Mouse (Mus musculus) left cerebral cortex, adult 8-10 months (tissue): ENCODE measurements at regions not wholly inside any gene's neighbourhood (a gene's known extent, or its start where the extent isn't known, plus 50 kb on each side); places are given as distances from the start of the nearest gene placed in this dataset.
A peak's percentile ranks its signal among the peaks of the same experiment; 100 is the strongest.

Experiments used
- DNase-seq, 2 experiments: peaks; one replicate each; pipeline ENCODE4 v3.0.0; 2022; ENCODE audit warnings: low spot score in 2 of 2

DNA sequence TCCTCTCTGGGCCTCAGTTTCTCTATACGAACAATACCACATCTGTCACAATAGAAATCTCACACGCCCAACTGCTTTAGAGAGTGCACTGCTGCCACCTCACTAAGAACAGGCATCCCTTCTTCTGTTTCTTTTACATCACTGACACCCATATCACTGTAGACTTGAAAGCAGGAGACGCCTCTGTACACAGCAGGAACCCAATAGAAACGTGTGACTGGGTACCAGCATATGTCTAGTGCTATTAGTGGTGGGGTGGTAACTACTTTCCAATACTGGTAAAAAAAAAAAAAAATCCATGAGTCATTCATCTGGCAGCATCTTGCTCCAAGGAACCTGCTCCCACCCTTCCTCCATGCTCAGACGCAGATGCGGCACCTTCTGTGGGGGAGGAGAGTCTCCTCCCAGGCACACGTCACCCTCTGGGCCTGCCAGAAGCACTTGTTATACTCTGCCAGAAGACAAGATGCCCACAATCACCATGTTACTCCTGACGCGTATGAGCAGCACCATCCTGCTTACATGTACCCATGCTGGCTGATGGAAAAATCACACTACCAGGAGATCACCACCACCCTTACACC, 151.3 kb upstream of the Plxna4 start:
- DNase-seq = peak in 1 of 2 experiments; percentile 84

DNA sequence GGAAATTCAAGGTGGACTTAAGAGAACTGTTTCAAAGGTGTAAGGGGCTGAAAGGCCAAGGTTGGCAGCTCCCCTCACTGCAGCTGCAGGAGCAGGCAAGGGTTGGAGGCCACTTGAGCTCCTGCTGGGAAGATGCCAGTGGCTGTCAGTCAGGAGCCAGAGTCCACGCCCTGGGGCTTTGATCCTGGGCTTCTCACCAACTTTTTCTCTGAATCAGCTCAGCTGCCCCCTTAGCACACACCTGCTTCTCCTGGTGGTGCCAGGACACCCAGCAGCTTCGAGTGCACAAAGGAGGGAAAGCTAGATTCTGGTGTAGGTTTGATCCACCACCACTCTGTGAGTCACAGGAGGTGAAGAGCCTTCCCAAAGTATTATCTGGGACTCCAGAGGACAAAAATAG, 140.7 kb upstream of the Plxna4 start:
- no peak for DNase-seq

DNA sequence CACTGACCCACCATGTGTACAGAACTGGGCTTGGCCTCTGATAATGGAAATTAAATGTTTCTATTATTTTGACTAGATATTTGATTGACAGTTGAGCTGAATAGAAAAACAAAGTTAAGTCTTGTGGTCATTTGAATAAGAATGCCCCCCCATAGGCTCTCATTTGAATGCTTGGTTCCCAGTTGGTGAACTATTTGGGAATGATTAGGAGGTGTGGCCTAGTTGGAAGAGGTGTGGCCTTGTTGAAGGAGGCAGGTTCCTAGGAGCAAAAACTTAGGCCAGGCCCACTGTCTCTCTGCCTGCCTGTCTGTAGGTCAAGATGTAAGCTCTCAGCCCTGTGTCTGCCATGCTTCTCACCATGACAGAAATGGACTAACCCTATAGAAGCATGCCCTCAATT, 138.6 kb upstream of the Plxna4 start:
- no peak for DNase-seq

DNA sequence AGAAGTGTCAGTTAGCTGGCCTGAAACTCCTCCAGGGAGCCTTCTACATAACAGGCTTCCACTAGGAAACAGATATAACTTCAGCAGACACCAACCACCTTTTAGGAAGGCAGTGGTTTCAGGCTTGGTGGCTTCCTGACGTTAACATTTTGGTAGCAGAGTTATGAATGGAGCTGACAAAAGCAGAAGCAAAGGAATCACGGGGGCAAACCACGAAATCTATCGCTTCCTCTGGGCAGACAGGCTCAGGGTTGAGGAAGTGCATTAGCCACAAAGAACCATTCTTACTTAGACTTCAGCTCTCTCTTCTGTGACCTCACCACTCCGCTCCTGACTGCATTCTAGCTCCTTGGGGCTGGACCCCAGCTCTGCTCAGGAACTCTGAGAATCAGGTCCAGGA, 129.9 kb upstream of the Plxna4 start:
- no peak for DNase-seq

DNA sequence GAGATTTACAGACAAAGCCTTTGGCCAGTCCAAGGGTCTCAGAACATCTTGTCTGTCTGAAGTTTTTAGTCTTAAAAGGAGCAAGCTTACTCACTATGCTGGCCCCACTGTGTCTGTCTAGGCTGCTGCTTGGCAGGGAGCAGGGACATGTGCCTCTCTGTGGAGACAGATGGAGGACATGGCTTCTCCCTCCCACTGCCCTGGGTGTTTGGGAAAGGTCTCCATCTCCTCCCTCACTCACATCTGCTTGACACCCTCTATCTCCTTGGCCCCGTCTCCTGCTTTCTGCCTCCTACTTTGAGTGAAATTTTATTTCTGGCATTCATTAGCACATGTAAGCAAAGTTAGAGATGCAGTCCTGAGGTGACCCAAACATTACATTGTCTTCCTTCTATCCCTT, 127.1 kb upstream of the Plxna4 start:
- peak in 1 of 2 experiments; percentile 69 for DNase-seq

DNA sequence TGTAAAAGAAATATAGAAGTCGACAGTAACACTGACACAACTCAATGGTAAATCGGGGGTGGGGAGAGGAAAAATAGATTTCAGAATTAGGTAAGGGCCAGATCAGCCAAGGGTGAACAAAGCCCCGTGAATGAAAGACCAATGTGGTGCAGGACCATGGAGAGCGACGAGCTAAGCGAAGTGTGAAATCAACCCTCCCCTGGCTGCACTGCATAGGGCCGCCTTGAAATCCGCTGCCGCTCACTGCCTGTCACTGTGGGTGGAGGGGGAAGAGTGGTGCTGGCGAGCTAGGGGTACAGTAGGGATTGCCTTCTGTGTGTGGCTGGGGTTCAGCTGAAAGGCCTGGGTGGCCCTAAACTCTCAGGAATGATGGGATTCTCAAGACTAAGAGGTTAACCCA, 122.2 kb upstream of the Plxna4 start:
- DNase-seq = no peak

DNA sequence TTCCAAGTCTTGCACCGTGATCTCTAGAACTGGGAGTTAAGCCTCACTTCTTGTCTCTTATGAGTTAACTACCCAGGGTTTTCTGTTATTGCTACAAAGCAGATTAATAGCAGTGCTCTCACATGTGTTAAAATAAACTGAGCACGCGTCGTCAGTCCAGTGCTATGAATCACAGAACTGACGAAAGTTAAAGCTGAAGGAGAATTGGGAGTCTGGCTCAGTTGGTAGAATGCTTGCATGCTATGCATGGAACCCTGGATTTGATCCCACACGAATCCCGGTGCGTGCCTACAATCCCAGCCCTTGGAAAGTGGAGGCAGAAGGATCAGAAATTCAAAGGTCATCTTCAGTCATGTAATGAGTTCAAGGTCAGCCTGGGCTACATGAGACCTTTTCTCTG, 121.6 kb upstream of the Plxna4 start:
- no peak for DNase-seq

DNA sequence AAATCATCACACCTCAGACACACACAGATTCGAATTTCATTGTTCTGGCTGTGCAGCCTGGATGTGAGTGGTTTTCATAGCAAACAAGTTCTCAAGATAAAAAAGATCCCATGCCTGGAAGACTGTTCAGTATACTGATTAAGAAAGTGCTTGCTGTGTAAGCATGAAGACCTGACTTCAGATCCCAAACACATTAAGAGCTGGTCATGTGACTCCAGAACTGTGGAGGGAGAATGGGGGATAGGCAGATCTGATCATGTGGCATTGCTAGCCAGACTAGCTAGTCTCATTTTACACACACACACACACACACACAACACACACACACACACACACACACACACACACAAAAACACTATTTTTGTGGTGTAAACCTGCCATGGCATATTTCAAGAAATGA, 119.4 kb upstream of the Plxna4 start:
- DNase-seq = no peak

DNA sequence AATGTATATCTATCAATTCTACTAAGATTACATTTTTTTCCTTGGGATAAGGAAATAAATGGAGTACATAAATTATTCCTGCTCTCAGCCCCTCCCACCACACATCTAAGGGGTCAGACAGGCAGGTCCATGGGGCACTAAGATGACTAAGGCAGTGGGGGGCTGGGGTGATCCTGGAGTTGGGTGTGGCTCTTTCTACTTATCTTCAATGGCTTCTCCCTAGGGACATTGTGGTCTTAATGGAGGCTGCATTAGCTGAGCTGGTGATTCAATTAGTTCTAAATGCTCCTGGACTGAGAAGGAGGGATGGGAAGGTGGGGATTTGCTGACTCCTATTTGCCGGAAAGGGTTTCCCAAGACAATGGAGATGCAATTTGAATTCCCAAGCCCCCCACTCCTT, 118.4 kb upstream of the Plxna4 start:
- DNase-seq = no peak

DNA sequence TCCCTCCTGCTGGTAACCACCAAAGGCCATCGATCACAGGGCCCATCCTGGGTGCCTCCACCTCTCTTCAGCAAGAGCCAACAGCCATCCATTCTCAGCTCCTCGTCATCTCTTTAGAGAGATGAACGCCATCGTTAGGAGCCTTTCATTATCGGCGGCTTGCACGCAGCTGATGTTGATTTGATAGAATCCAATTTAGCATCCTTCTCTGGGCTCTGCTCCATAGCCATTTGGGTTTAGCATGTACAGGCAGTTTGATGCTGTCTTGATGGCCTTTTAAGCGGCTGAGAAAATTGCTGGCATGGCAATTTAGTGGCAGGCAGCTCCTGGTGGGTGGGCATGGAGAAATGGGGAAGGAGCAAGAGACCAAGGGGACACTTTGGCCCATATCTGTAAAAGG, 115.5 kb upstream of the Plxna4 start:
- DNase-seq = no peak

DNA sequence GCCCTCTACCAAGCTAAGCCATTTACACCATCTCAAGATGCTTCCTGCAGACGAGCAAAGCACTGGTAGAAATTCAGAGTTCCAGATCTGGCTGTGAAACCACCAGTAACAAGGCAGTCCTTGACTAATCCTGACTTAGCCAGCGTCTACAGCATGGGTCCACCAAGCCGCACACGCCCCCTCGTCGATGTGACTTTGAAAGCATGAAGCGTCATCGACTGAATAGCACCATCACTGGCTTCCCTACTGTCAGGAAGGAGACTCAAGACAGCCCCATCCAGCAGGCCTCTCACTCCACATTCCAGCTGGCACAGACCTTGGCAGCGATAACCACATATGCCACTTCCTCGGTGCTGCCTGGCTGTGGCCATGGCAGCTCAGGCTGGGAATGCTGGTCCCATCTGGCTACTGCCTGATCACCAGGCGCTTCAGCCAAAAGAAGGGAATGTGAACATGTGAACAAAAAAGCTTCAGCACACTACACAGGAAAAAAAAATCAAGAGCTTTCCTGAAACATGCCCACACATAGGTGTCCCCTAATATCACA, 114.3 kb upstream of the Plxna4 start:
- peak in 1 of 2 experiments; percentile 35 for DNase-seq

DNA sequence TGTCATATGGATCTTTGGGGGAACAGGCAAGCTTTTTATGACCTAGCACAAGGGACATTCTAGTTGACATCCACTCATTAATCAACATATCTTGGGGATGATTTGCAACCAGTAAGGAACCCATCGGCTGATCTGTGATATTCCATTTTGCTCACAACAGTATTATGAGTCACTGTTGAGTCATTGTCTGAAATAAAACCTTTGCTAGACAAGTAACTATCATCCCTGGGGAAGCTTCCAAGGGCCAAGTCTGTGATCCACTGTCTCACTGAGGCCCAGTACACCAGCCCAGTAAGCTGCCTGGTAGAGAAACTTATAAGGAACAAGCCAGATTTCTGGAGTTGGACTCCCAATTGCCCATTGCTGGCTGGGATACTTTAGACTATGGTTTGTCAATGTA, 111.8 kb upstream of the Plxna4 start:
- DNase-seq = no peak

DNA sequence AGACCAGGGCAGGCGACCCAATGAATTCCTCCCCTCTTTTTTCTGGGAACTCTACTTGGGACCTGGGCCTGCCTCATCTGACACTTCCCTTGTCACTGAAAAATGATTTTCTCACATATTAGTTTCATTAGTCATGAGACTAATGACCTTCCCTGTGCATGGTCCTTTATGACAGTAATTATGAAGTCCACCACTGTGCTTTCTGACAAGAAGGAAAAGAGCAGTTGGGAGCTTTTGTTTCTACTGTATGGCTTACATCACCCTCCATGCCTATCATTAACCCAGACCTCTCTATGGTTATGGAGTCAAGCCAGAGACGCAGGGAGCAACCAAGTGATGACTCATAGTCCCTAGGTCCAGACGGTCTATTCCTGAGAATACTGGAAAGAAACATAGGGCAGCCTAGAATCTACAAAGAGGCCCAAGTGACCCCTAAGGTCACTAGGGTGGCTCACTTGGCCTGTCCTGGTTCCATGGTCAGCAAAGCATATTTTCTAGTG, 109.8 kb upstream of the Plxna4 start:
- DNase-seq = no peak

DNA sequence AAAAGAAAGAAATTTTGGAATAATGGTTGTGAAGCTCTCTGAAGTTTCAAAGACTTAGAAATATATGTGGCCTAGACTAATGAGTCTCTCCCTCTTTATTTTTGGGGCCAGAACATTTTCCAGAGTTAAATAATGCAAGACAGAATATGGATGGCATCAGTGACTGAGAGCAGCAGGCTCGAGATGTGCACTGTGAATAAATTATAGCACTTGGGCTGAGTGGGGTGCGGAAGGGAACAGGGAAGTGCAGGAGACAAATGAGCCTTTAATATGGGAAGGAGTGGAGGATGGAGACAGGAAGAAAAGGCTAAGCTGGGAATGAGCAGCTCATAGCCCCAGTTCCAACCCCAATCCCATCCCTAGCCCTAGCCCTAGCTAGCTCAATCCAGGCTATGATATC, 108.0 kb upstream of the Plxna4 start:
- DNase-seq = no peak

DNA sequence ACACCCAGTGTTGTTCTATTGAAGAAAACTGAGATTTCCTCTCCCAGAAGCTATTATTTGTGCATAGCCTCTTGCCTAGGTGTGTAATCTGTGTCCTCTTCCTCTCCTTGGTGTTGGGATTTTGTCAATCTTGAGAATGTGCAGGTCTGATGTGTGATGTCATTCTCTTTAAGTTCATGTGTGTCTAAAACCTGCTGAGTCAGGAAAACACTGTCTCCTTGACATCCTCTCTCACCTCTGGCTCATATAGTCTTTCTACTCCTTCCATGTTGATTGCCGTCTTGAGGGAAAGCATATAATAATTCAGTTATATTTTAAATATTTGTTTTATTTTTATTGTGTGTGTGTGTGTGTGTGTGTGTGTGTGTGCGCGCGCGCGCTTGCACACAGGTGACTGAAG, 84.6 kb upstream of the Plxna4 start:
- no peak for DNase-seq

DNA sequence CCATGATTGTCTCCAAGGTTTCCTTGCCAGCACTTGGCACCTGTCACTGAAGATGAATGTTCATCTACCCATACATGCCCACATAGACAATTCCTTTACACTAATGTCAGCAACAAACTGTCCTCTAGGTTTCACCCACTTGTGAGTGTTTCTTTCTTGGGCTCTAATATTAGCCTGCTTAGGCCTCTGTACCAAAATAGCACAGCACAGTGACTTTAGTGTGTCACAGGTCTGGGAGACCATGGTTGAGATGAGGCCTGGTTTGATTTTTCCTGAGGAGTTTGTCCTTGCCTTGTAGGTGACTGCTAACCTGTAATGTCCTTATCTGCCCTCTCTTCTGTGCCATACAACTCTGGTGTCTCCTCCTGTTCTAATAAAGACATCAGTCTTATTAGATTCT, 71.8 kb upstream of the Plxna4 start:
- no peak for DNase-seq

DNA sequence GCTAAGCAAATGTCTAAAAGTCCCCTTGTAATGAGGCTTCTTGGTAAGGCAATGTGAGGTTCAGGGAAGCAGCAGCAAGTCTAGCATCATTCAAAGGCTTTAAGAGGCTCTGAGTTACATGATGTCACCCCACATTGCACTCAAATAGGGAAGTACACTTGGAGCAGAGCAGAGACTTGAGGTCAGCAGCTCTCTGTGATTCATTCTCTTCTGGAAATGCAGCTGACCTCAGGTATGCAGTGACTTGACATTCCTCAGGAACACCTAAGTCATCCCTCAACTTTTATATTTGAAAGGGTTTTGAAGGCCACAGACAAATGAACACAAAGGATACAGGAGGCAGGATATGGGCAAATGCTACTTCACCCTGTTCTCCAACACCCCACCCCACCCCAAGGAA, 69.4 kb upstream of the Plxna4 start:
- DNase-seq = no peak

DNA sequence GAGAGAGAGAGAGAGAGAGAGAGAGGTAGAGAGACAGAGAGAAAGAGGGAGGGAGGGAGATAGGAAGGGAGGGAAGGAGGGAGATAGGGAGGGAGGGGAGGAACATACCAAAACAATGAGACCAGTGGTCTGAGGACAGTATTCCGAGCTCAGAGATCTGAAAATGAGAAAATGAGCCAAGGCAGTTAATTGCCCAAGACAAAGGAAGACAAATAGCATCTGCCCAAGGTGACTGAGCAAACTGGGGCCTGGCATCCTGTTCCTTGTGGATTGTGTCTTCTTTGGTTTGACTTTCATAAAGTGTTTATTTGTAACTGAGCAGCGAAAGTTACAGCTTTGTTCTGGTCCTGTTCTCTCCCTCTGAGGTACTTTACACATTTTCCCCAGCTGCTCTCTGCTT, 66.2 kb upstream of the Plxna4 start:
- no peak for DNase-seq

DNA sequence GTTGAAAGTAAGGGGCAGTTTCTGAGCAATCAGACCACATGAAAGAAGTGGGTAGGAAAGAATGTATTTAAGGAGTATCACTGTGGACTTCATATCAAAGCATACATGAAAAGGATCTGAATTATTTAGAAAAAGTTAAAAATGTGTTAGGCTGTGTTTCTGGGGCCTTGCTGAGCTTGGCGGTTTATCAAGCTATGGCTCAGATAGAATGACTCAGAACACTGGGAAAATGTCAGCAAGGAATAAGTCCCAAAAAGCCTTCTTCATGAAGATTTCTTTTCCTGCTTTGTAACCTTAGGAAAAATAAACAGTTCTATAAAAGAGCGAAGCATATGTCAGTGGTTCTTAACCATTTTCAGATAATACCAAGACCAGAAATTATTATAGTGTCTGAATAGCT, 56.0 kb upstream of the Plxna4 start:
- DNase-seq = peak in 1 of 2 experiments; percentile 16

DNA sequence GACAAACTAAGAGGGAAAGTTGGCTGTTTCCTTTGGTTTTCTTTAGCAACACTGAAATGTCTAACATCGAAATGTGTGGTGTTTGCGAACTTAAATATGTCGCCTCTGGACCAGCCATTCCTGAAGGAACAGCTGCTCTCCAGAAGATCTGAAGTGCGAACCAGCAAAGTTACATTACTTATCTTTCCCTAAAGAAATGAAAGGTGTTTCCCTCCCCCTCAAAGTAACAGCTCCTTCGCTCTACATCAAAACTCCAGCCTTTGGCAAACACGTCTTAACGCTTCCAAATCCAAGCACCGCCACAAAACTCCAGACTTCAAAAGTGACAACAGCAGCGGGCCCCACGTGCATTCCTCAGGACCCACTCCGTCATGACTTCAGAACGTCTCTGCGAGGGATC, 50.9 kb upstream of the Plxna4 start:
- DNase-seq = peak in 1 of 2 experiments; percentile 68
